Mouse (Mus musculus): ENCODE measurements around the gene Hnrnph1. TPM values are rescaled to one million over a fixed set of nuclear protein-coding genes. Genes with fewer than 3 reads are reported as not detected.

The Hnrnph1 gene
- polyA plus RNA-seq, 2 experiments: 101 to 200 TPM

- Histone ChIP-seq H3K36me3 (replicated peaks; ENCODE audit: control insufficient read depth, insufficient read depth, low read depth) (no peaks in the 10 kb centered on the region), H3K27me3 (ENCODE audit: control insufficient read depth, insufficient read depth, low read length) (no peaks in the 10 kb centered on the region), H3K27ac (no peak overlapping the region), H3K4me2 (ENCODE audit: low read depth) (no peak overlapping the region), H3K9me3 (ENCODE audit: control insufficient read depth, low read length) (no peaks in the 10 kb centered on the region), H3K4me1 (replicated peaks; ENCODE audit: control insufficient read depth in 2 of 2, insufficient read depth in 2 of 2, low read length in 1 of 2) (no peaks in the 10 kb centered on the region), H3K9ac (replicated peaks) (no peak overlapping the region), H3K4me3 (ENCODE audit: insufficient read depth in 1 of 2, low read depth in 2 of 2, low read length in 2 of 2) (no peak overlapping the region)
- ATAC-seq (ENCODE audit: insufficient read depth): no peak
- 36% methylated on average over 4 of the region's 4 CpGs for WGBS (ENCODE audit: insufficient replicate concordance)
- TF ChIP-seq CTCF (IDR thresholded peaks at IDR 0.05; ENCODE audit: low read depth) (no peak), EP300 (IDR thresholded peaks at IDR 0.05; ENCODE audit: low read depth) (no peak)
- DNase-seq (ENCODE audit: low read depth in 3 of 3, low spot score in 3 of 3): no peak
These were observed 39.9 kb upstream of the Hnrnph1 start for GRCm38 (mm10) chr11:50336891-50337290.

DNA sequence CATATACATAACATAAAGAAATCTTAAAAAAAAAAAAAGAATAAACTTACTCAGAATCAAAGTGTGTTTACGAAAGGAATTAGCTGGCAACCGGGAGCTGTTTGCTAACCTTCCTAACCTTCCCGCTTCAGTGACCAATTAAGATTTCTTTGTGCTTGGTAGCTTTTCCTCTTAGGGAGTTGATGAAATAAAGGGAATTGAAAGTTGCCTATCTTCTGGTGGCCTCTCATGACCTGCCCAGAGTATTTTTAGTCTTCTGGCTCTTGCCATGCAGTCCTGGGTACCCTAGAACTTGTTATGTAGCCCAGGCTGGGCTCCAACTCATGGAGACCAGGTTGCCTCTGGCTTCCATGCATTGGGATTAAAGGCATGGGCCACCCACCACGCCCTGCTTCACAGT lies 31.3 kb upstream of the Hnrnph1 start:
- H3K9me3 ChIP-seq (ENCODE audit: control insufficient read depth, low read length): no peaks in the 10 kb centered on the region
- peaks cover 0 to 2% of the 10 kb centered on the region in 2 experiments; a peak in 1 of 4 replicates for H3K4me1 ChIP-seq (replicated peaks; ENCODE audit: control insufficient read depth in 2 of 2, insufficient read depth in 2 of 2, low read length in 1 of 2)
- no peak overlapping the region for H3K27ac ChIP-seq
- no peak overlapping the region for H3K9ac ChIP-seq (replicated peaks)
- WGBS (ENCODE audit: insufficient replicate concordance): 78% methylated on average over 4 of the region's 4 CpGs
- no peaks in the 10 kb centered on the region for H3K36me3 ChIP-seq (replicated peaks; ENCODE audit: control insufficient read depth, insufficient read depth, low read depth)
- no peaks in the 10 kb centered on the region for H3K27me3 ChIP-seq (ENCODE audit: control insufficient read depth, insufficient read depth, low read length)
- H3K4me2 ChIP-seq (ENCODE audit: low read depth): no peak overlapping the region
- TF ChIP-seq EP300 (IDR thresholded peaks at IDR 0.05; ENCODE audit: low read depth): no peak
- TF ChIP-seq CTCF (IDR thresholded peaks at IDR 0.05; ENCODE audit: low read depth): no peak
- DNase-seq (ENCODE audit: low read depth in 3 of 3, low spot score in 3 of 3): no peak
- no peak for ATAC-seq (ENCODE audit: insufficient read depth)
- no peak overlapping the region for H3K4me3 ChIP-seq (ENCODE audit: insufficient read depth in 1 of 2, low read depth in 2 of 2, low read length in 2 of 2)

DNA sequence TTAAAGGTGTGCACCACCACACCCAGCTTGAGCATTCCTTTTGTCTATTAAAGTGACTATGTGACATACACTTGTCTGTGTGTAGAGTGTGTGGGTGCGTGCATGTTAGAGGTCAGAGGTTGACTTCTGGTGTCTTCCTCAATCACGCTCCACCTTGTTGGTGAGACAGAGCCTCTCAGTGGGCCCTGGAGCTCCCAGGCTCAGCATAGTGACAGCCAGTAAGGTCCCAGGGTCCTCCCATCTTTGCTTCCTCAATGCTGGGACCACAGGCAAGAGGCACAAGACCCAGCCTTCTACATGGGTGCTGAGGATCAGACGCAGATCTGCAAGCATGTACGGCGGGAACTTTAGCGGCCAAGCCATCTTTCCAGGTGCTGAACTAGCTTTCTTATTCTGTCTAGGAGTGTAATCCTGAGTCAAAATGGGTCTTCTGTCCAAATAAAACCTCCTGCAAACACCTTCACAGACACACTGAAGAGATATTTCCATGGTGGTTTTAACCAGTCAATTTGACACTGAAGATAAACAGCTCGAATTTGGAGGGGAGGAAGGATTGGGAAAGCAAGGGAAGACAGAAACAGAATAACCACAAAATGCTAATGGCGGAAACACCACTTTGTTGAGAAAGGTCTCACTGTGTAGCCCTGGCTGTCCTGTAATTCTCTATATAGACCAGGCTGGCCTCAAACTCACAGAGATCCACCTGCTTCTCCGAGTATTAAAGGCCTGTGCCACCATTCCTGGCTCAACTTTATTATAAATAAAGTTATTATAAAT lies 30.3 kb upstream of the Hnrnph1 start:
- no peak overlapping the region for H3K4me3 ChIP-seq (ENCODE audit: insufficient read depth in 1 of 2, low read depth in 2 of 2, low read length in 2 of 2)
- H3K27me3 ChIP-seq (ENCODE audit: control insufficient read depth, insufficient read depth, low read length): no peaks in the 10 kb centered on the region
- no peak for DNase-seq (ENCODE audit: low read depth in 3 of 3, low spot score in 3 of 3)
- no peaks in the 10 kb centered on the region for H3K9me3 ChIP-seq (ENCODE audit: control insufficient read depth, low read length)
- TF ChIP-seq EP300 (IDR thresholded peaks at IDR 0.05; ENCODE audit: low read depth): no peak
- no peak for TF ChIP-seq CTCF (IDR thresholded peaks at IDR 0.05; ENCODE audit: low read depth)
- H3K4me1 ChIP-seq (replicated peaks; ENCODE audit: control insufficient read depth in 2 of 2, insufficient read depth in 2 of 2, low read length in 1 of 2): peaks cover 0 to 2% of the 10 kb centered on the region in 2 experiments; a peak in 1 of 4 replicates
- 60% methylated on average over 9 of the region's 9 CpGs for WGBS (ENCODE audit: insufficient replicate concordance)
- H3K36me3 ChIP-seq (replicated peaks; ENCODE audit: control insufficient read depth, insufficient read depth, low read depth): no peaks in the 10 kb centered on the region
- no peak for ATAC-seq (ENCODE audit: insufficient read depth)
- no peak overlapping the region for H3K27ac ChIP-seq
- no peak overlapping the region for H3K4me2 ChIP-seq (ENCODE audit: low read depth)
- H3K9ac ChIP-seq (replicated peaks): no peak overlapping the region

DNA sequence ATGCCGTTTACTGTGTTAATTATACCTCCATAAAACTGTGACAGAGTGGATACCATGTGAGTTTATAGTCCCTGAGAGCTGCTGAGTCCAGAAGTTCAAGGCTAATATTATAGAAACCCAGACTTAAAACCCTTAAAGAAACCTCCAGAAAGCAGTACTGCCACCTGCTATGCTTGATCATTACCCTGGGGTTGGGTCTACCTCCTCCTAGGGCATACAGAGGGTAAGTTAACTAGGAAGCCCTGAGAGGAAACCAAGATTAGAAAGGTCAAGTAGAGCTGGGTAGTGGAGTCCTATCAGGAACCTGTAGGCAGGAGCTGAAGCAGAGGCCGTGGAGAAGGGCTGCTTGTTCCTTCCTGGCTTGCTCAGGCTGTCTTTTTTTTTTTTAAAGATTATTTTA lies 24.6 kb upstream of the Hnrnph1 start:
- WGBS (ENCODE audit: insufficient replicate concordance): 58% methylated on average over 2 of the region's 2 CpGs
- Histone ChIP-seq H3K9ac (replicated peaks) (no peak overlapping the region), H3K4me2 (ENCODE audit: low read depth) (no peak overlapping the region), H3K27me3 (ENCODE audit: control insufficient read depth, insufficient read depth, low read length) (no peaks in the 10 kb centered on the region), H3K4me1 (replicated peaks; ENCODE audit: control insufficient read depth in 2 of 2, insufficient read depth in 2 of 2, low read length in 1 of 2) (peaks cover 2 to 7% of the 10 kb centered on the region in 2 experiments; a peak in 2 of 4 replicates), H3K36me3 (replicated peaks; ENCODE audit: control insufficient read depth, insufficient read depth, low read depth) (no peaks in the 10 kb centered on the region), H3K4me3 (ENCODE audit: insufficient read depth in 1 of 2, low read depth in 2 of 2, low read length in 2 of 2) (no peak overlapping the region), H3K27ac (no peak overlapping the region), H3K9me3 (ENCODE audit: control insufficient read depth, low read length) (no peaks in the 10 kb centered on the region)
- DNase-seq (ENCODE audit: low read depth in 3 of 3, low spot score in 3 of 3): no peak
- no peak for ATAC-seq (ENCODE audit: insufficient read depth)
- TF ChIP-seq CTCF (IDR thresholded peaks at IDR 0.05; ENCODE audit: low read depth): no peak
- TF ChIP-seq EP300 (IDR thresholded peaks at IDR 0.05; ENCODE audit: low read depth): no peak

- no peak within 1 kb of the TSS for H3K9ac ChIP-seq (replicated peaks)
- no peak for ATAC-seq (ENCODE audit: insufficient read depth)
These were observed 22.6 kb upstream of the Hnrnph1 start, which contains the start of gene Cby3 for GRCm38 (mm10) chr11:50354162-50354561. TSS of gene Cby3 (plus strand) at chr11:50354462.

More at GRCm38 (mm10) chr11:50354162-50354561, 22.6 kb upstream of the Hnrnph1 start, which contains the start of gene Cby3:
- peaks cover 2 to 7% of the 10 kb centered on the region in 2 experiments; a peak in 2 of 4 replicates for H3K4me1 ChIP-seq (replicated peaks; ENCODE audit: control insufficient read depth in 2 of 2, insufficient read depth in 2 of 2, low read length in 1 of 2)
- TF ChIP-seq EP300 (IDR thresholded peaks at IDR 0.05; ENCODE audit: low read depth) (no peak), CTCF (IDR thresholded peaks at IDR 0.05; ENCODE audit: low read depth) (peak; percentile 15; the same call in 1 of the 2 replicates)
- H3K4me2 ChIP-seq (ENCODE audit: low read depth): no peak within 1 kb of the TSS
- H3K4me3 ChIP-seq (ENCODE audit: insufficient read depth in 1 of 2, low read depth in 2 of 2, low read length in 2 of 2): no peak within 1 kb of the TSS
- peaks cover 7% of the 10 kb centered on the region for H3K27me3 ChIP-seq (ENCODE audit: control insufficient read depth, insufficient read depth, low read length)
- no peaks in the 10 kb centered on the region for H3K9me3 ChIP-seq (ENCODE audit: control insufficient read depth, low read length)
- H3K27ac ChIP-seq: no peak within 1 kb of the TSS
- DNase-seq (ENCODE audit: low read depth in 3 of 3, low spot score in 3 of 3): no peak
- H3K36me3 ChIP-seq (replicated peaks; ENCODE audit: control insufficient read depth, insufficient read depth, low read depth): no peaks in the 10 kb centered on the region
